ENCODE assay signal across 19 mouse cellular contexts in the genomic region with DNA sequence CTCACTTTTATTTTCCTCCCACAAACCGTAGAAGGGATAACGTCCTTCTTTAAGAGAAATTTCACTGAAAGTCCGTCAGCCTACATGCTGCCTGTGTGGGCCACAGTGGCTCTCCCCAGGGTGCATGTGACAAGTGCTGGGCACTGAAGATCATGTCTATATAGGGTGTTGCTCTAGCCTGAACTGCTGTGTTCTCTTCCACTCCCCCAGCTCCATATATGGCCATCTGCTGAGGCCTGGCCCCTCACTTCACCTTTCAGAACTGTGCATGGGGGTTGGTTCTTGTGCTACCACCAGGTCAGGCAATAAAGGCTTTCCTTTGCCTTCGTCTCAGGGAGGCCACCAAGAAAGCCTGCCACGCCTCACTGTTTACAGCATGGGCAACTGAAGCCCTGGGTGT. TPM values are rescaled to one million over a fixed set of nuclear protein-coding genes. Genes with fewer than 3 reads are reported as not detected.
A peak's percentile ranks its signal among the peaks of the same experiment; 100 is the strongest.
DNase-seq lines count a peak whose midpoint lies in the region; ATAC-seq lines count a peak whose summit lies in the region.
"Had no signal": no experiment of that assay in that cellular context is flagged by ENCODE, and none has a peak within 500 bp of the region (broad histone marks: within the 10 kb centered on the region; RNA-seq: fewer than 3 reads in every experiment).

No protein-coding gene starts in this region.

- no peaks in the 10 kb centered on the region for H3K9me3 ChIP-seq in heart, embryonic 10.5 days
- H3K9me3 ChIP-seq in liver, embryonic 13.5 days (replicated peaks) = no peaks in the 10 kb centered on the region
- H3K9me3 ChIP-seq in liver, embryonic 11.5 days (ENCODE audit: control insufficient read depth, low read length) = no peaks in the 10 kb centered on the region
- H3K9me3 ChIP-seq in intestine, embryonic 16.5 days (ENCODE audit: control insufficient read depth, low read length) = no peaks in the 10 kb centered on the region
- H3K9me3 ChIP-seq in stomach, embryonic 15.5 days = no peaks in the 10 kb centered on the region
- H3K9me3 ChIP-seq: G1E; neural tube, embryonic 13.5 days had no signal

- no peak overlapping the region for H3K9ac ChIP-seq in liver, embryonic 13.5 days
- H3K9ac ChIP-seq in liver, embryonic 11.5 days (ENCODE audit: low read depth, low read length) = no peak overlapping the region
- no peak overlapping the region; the same call in 1 of the 2 replicates for H3K9ac ChIP-seq in intestine, embryonic 16.5 days (ENCODE audit: low read depth, low read length)
- H3K9ac ChIP-seq in stomach, embryonic 15.5 days = no peak overlapping the region
- H3K9ac ChIP-seq: neural tube, embryonic 13.5 days had no signal

- H3K27me3 ChIP-seq in heart, embryonic 10.5 days (ENCODE audit: insufficient read depth, poor library complexity, severe bottlenecking) = no peaks in the 10 kb centered on the region
- H3K27me3 ChIP-seq in liver, embryonic 13.5 days = no peaks in the 10 kb centered on the region
- no peaks in the 10 kb centered on the region for H3K27me3 ChIP-seq in liver, embryonic 11.5 days (replicated peaks; ENCODE audit: control insufficient read depth, insufficient read depth, low read length)
- no peaks in the 10 kb centered on the region for H3K27me3 ChIP-seq in intestine, embryonic 16.5 days (replicated peaks; ENCODE audit: control insufficient read depth, insufficient read depth, low read length)
- H3K27me3 ChIP-seq in stomach, embryonic 15.5 days (replicated peaks) = no peaks in the 10 kb centered on the region
- H3K27me3 ChIP-seq: neural tube, embryonic 13.5 days had no signal

- peak; percentile 83 for DNase-seq in heart, embryonic 10.5 days (ENCODE audit: low spot score)
- DNase-seq in heart, adult 18-20 months = no peak
- no peak for DNase-seq in liver, embryonic 13.5 days
- DNase-seq in liver, embryonic 11.5 days (ENCODE audit: low spot score) = no peak
- DNase-seq in ovary, postnatal 10 days (ENCODE audit: low spot score) = no peak
- no peak for DNase-seq in right cerebral cortex, postnatal 14 days
- DNase-seq: cerebellum, adult 18-20 months; embryo, embryonic 11 days; kidney, adult 9 months; midbrain, embryonic 14.5 days had no signal

- H3K4me3 ChIP-seq in heart, embryonic 10.5 days = no peak overlapping the region
- H3K4me3 ChIP-seq in liver, embryonic 13.5 days (replicated peaks) = no peak overlapping the region
- H3K4me3 ChIP-seq in liver, embryonic 11.5 days (ENCODE audit: low read depth, low read length) = no peak overlapping the region
- no peak overlapping the region for H3K4me3 ChIP-seq in intestine, embryonic 16.5 days (ENCODE audit: low read length)
- H3K4me3 ChIP-seq in stomach, embryonic 15.5 days (replicated peaks) = no peak overlapping the region
- H3K4me3 ChIP-seq: neural tube, embryonic 13.5 days had no signal

- peak overlapping the region; percentile 84 for H3K27ac ChIP-seq in heart, embryonic 10.5 days
- no peak overlapping the region for H3K27ac ChIP-seq in liver, embryonic 13.5 days
- H3K27ac ChIP-seq in liver, embryonic 11.5 days (ENCODE audit: low read depth, low read length) = no peak overlapping the region
- H3K27ac ChIP-seq in intestine, embryonic 16.5 days (ENCODE audit: low read length) = peak overlapping the region; percentile 47; the same call in 1 of the 2 replicates
- H3K27ac ChIP-seq in stomach, embryonic 15.5 days = peak overlapping the region; percentile 26; the same call in 1 of the 2 replicates
- H3K27ac ChIP-seq: neural tube, embryonic 13.5 days had no signal

- H3K4me1 ChIP-seq in heart, embryonic 10.5 days = peaks cover 15% of the 10 kb centered on the region
- peaks cover 9% of the 10 kb centered on the region for H3K4me1 ChIP-seq in liver, embryonic 13.5 days (replicated peaks)
- H3K4me1 ChIP-seq in liver, embryonic 11.5 days (replicated peaks; ENCODE audit: control insufficient read depth, insufficient read depth, low read length) = no peaks in the 10 kb centered on the region; the same call in 1 of the 2 replicates
- peaks cover 4% of the 10 kb centered on the region; the same call in 1 of the 2 replicates for H3K4me1 ChIP-seq in intestine, embryonic 16.5 days (ENCODE audit: control insufficient read depth, insufficient read depth, low read length)
- H3K4me1 ChIP-seq in stomach, embryonic 15.5 days = no peaks in the 10 kb centered on the region
- H3K4me1 ChIP-seq: neural tube, embryonic 13.5 days had no signal

- no peak overlapping the region for H3K4me2 ChIP-seq in liver, embryonic 13.5 days
- H3K4me2 ChIP-seq in liver, embryonic 11.5 days = no peak overlapping the region
- no peak overlapping the region for H3K4me2 ChIP-seq in intestine, embryonic 16.5 days (ENCODE audit: low read depth, low read length)
- no peak overlapping the region for H3K4me2 ChIP-seq in stomach, embryonic 15.5 days
- H3K4me2 ChIP-seq: neural tube, embryonic 13.5 days had no signal

- 51% methylated on average over 5 of the region's 5 CpGs for WGBS in heart, embryonic 10.5 days
- 51% methylated on average over 5 of the region's 5 CpGs for WGBS in liver, embryonic 13.5 days (ENCODE audit: insufficient replicate concordance)
- WGBS in liver, embryonic 11.5 days = 60% methylated on average over 5 of the region's 5 CpGs
- WGBS in intestine, embryonic 16.5 days = 62% methylated on average over 5 of the region's 5 CpGs
- WGBS in stomach, embryonic 15.5 days = 60% methylated on average over 5 of the region's 5 CpGs

- H3K36me3 ChIP-seq in heart, embryonic 10.5 days = no peaks in the 10 kb centered on the region
- no peaks in the 10 kb centered on the region for H3K36me3 ChIP-seq in liver, embryonic 13.5 days
- H3K36me3 ChIP-seq in liver, embryonic 11.5 days (ENCODE audit: control insufficient read depth, insufficient read depth, low read length) = no peaks in the 10 kb centered on the region
- no peaks in the 10 kb centered on the region for H3K36me3 ChIP-seq in intestine, embryonic 16.5 days (ENCODE audit: control insufficient read depth, insufficient read depth, low read length)
- no peaks in the 10 kb centered on the region for H3K36me3 ChIP-seq in stomach, embryonic 15.5 days
- H3K36me3 ChIP-seq: G1E; neural tube, embryonic 13.5 days had no signal

- ATAC-seq in liver, embryonic 13.5 days (ENCODE audit: low read depth) = peak; percentile 59; the same call in 1 of the 2 replicates
- ATAC-seq in liver, embryonic 11.5 days (replicated peaks; ENCODE audit: low FRiP score) = no peak
- ATAC-seq in intestine, embryonic 16.5 days = peak; percentile 84
- peak; percentile 73; the same call in 1 of the 2 replicates for ATAC-seq in stomach, embryonic 15.5 days (ENCODE audit: insufficient read depth, low FRiP score, low read depth)
- ATAC-seq: lung, postnatal 0 days had no signal

RNA-seq across cellular contexts. Expression of gene Rhoh, which starts 28.0 kb away (rescaled TPM):
- polyA plus RNA-seq in heart, embryonic 10.5 days (2016; fragmentation: Nextera tagmentation; extraction: Ambion mirVana) = 0.55 and 0.73 TPM in 2 replicates
- total RNA-seq in heart, adult 18-20 months (2021) = 1 to 10 TPM in 1 of 2 experiments, under 1 TPM in 1; 0.45 to 1.4 TPM
- polyA plus RNA-seq in liver, embryonic 13.5 days (2015; fragmentation: Nextera tagmentation; extraction: Ambion mirVana) = 1.6 and 1.7 TPM in 2 replicates
- 1.3 and 2.4 TPM in 2 replicates for polyA plus RNA-seq in liver, embryonic 11.5 days (2014; fragmentation: Nextera tagmentation; extraction: Ambion mirVana)
- 0.94 and 1.3 TPM in 2 replicates for polyA plus RNA-seq in intestine, embryonic 16.5 days (2015; fragmentation: Nextera tagmentation; extraction: Ambion mirVana)
- polyA plus RNA-seq in stomach, embryonic 15.5 days (2015; fragmentation: Nextera tagmentation; extraction: Ambion mirVana) = 1.6 TPM in 2 replicates
- polyA plus RNA-seq: G1E had no signal

RNA-seq across cellular contexts. Expression of gene Chrna9, which starts 45.7 kb away (rescaled TPM):
- polyA plus RNA-seq in heart, embryonic 10.5 days (2016; fragmentation: Nextera tagmentation; extraction: Ambion mirVana) = 0.09 TPM in 1 of 2 replicates, not detected in the other
- not detected for total RNA-seq in heart, adult 18-20 months (2021)
- not detected in 2 replicates for polyA plus RNA-seq in liver, embryonic 13.5 days (2015; fragmentation: Nextera tagmentation; extraction: Ambion mirVana)
- 0.14 TPM in 1 of 2 replicates, not detected in the other for polyA plus RNA-seq in liver, embryonic 11.5 days (2014; fragmentation: Nextera tagmentation; extraction: Ambion mirVana)
- polyA plus RNA-seq in intestine, embryonic 16.5 days (2015; fragmentation: Nextera tagmentation; extraction: Ambion mirVana) = not detected in 2 replicates
- not detected in 2 replicates for polyA plus RNA-seq in stomach, embryonic 15.5 days (2015; fragmentation: Nextera tagmentation; extraction: Ambion mirVana)
- total RNA-seq: layer of hippocampus, adult 8-10 months; left cerebral cortex, postnatal 14 days; liver, adult 2 months had no signal
- polyA plus RNA-seq: G1E; gonadal fat pad, adult 2 months; liver, adult 2 months; lung, postnatal 0 days; midbrain, embryonic 14.5 days; neural tube, embryonic 13.5 days had no signal

Comparison
In these comparisons a context has a peak if more than half of its experiments do, and no peak if none do; other contexts are left out.
1. H3K27ac ChIP-seq: peak in heart, embryonic 10.5 days (single experiment), intestine, embryonic 16.5 days (single experiment) and stomach, embryonic 15.5 days (single experiment); none in liver, embryonic 13.5 days (single experiment) and liver, embryonic 11.5 days (single experiment).